Mouse (Mus musculus) thymus, adult 2 months (tissue): ENCODE measurements around the gene Syndig1.

ENCODE experiments used
- CTCF ChIP-seq: fragments of 200-500 bp; IDR thresholded peaks from 2 replicates; pipeline ENCODE4 v1.5.1; 2012; ENCODE audit warnings: mild to moderate bottlenecking, control low read depth, low read length, moderate library complexity, borderline replicate concordance; ENCODE audit not compliant: control insufficient read depth, poor library complexity, insufficient read depth; ENCODE audit errors: extremely low read depth
- POLR2A ChIP-seq: fragments of 200-500 bp; IDR thresholded peaks from 2 replicates; pipeline ENCODE4 v1.6.1; 2012; ENCODE audit warnings: mild to moderate bottlenecking, low read length, control low read depth, moderate library complexity; ENCODE audit not compliant: control insufficient read depth, poor library complexity, insufficient read depth; ENCODE audit errors: extremely low read depth

- TF ChIP-seq CTCF, result no peak
- TF ChIP-seq POLR2A, result no peak
These were observed 214.5 kb downstream of the Syndig1 start for GRCm38 (mm10) chr2:150043531-150043930.
